ENCODE assay signal across 9 mouse cellular contexts in the genomic region with DNA sequence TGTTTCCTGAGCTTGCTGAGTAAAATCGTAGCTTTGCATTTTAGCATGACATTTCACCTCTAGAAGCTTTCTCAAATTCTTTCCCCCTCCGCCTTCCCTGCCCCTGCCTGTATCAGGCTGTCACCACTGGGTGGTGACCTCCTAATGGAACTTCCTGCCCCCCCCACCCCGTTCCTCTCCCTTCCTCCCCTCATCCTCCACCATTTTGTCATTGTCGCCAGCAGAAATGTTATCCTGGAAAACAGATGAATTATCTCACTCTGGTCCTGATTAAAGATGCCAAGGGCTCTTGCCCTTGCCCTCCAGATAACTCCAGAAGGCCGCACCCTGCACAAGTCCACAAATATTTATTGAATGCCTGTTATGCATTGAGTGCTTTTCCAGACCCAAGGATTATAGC. TPM values are rescaled to one million over a fixed set of nuclear protein-coding genes. Genes with fewer than 3 reads are reported as not detected.
DNase-seq lines count a peak whose midpoint lies in the region; ATAC-seq and TF ChIP-seq lines count a peak whose summit lies in the region.
"Had no signal": no experiment of that assay in that cellular context is flagged by ENCODE, and none has a peak within 500 bp of the region (broad histone marks: within the 10 kb centered on the region; RNA-seq: fewer than 3 reads in every experiment).

No protein-coding gene starts in this region.

- 54% methylated on average over 5 of the region's 5 CpGs for WGBS in forebrain, embryonic 15.5 days
- WGBS in limb, embryonic 15.5 days = 31% methylated on average over 5 of the region's 5 CpGs
- WGBS in midbrain, embryonic 13.5 days = 48% methylated on average over 5 of the region's 5 CpGs
- WGBS in cerebellum, adult 2 months = 70% methylated on average over 5 of the region's 5 CpGs

- no peak overlapping the region for H3K4me2 ChIP-seq in forebrain, embryonic 15.5 days (replicated peaks)
- no peak overlapping the region for H3K4me2 ChIP-seq in limb, embryonic 15.5 days
- H3K4me2 ChIP-seq in midbrain, embryonic 13.5 days (replicated peaks) = no peak overlapping the region

- no peak overlapping the region for H3K9ac ChIP-seq in forebrain, embryonic 15.5 days (replicated peaks)
- no peak overlapping the region for H3K9ac ChIP-seq in limb, embryonic 15.5 days
- H3K9ac ChIP-seq in midbrain, embryonic 13.5 days (replicated peaks) = no peak overlapping the region

- H3K4me3 ChIP-seq in forebrain, embryonic 15.5 days = no peak overlapping the region
- H3K4me3 ChIP-seq in limb, embryonic 15.5 days = no peak overlapping the region
- H3K4me3 ChIP-seq in midbrain, embryonic 13.5 days (replicated peaks) = no peak overlapping the region
- no peak overlapping the region for H3K4me3 ChIP-seq in cerebellum, adult 2 months (replicated peaks; ENCODE audit: insufficient read depth, low read depth, low read length)

- H3K27me3 ChIP-seq in forebrain, embryonic 15.5 days = no peaks in the 10 kb centered on the region
- no peaks in the 10 kb centered on the region for H3K27me3 ChIP-seq in limb, embryonic 15.5 days
- H3K27me3 ChIP-seq in midbrain, embryonic 13.5 days = no peaks in the 10 kb centered on the region
- no peaks in the 10 kb centered on the region for H3K27me3 ChIP-seq in cerebellum, adult 2 months (ENCODE audit: control insufficient read depth, insufficient read depth, low read length)

- no peaks in the 10 kb centered on the region for H3K36me3 ChIP-seq in forebrain, embryonic 15.5 days
- 0 out of 2 replicates have a peak, but pooled peaks cover 5% of the 10 kb centered on the region for H3K36me3 ChIP-seq in limb, embryonic 15.5 days
- peaks cover 12% of the 10 kb centered on the region; the same call in 1 of the 2 replicates for H3K36me3 ChIP-seq in midbrain, embryonic 13.5 days

- peak overlapping the region; percentile 51 for H3K27ac ChIP-seq in forebrain, embryonic 15.5 days (replicated peaks)
- peak overlapping the region; percentile 13; the same call in 1 of the 2 replicates for H3K27ac ChIP-seq in limb, embryonic 15.5 days
- peak overlapping the region; percentile 97 for H3K27ac ChIP-seq in midbrain, embryonic 13.5 days
- H3K27ac ChIP-seq in cerebellum, adult 2 months (ENCODE audit: insufficient read depth, low read length) = no peak overlapping the region

- TF ChIP-seq CTCF in cerebellum, adult 2 months (IDR thresholded peaks at IDR 0.05; ENCODE audit: borderline replicate concordance, insufficient read depth, low read depth, low read length) = no peak

- no peak for TF ChIP-seq POLR2A in cerebellum, adult 2 months (IDR thresholded peaks at IDR 0.05; ENCODE audit: borderline replicate concordance, insufficient read depth, low read length)

- H3K4me1 ChIP-seq in forebrain, embryonic 15.5 days = peaks cover 66% of the 10 kb centered on the region
- H3K4me1 ChIP-seq in limb, embryonic 15.5 days = peaks cover 62% of the 10 kb centered on the region
- H3K4me1 ChIP-seq in midbrain, embryonic 13.5 days (replicated peaks) = peaks cover 97% of the 10 kb centered on the region
- H3K4me1 ChIP-seq in cerebellum, adult 2 months (ENCODE audit: control insufficient read depth, insufficient read depth, low read length) = peaks cover 8% of the 10 kb centered on the region

- DNase-seq in heart, adult 11 months = peak; percentile 88
- DNase-seq in heart, postnatal 25 days (ENCODE audit: low spot score) = no peak
- DNase-seq in T-cell, adult 2 months (ENCODE audit: low spot score) = no peak
- no peak for DNase-seq in cerebellum, adult 2 months
- DNase-seq in left cerebral cortex, adult 8-10 months (ENCODE audit: low spot score in 2 of 2) = no peak
- DNase-seq: gastrocnemius, postnatal 14 days had no signal

- ATAC-seq in forebrain, embryonic 15.5 days (replicated peaks) = no peak
- ATAC-seq in limb, embryonic 15.5 days (ENCODE audit: insufficient number of reproducible peaks, low FRiP score, low TSS enrichment, low read depth) = no peak
- no peak for ATAC-seq in midbrain, embryonic 13.5 days

- intact Hi-C loops in heart, postnatal 25 days (cut with DNase I) = loop anchor here (5.0 kb wide), 2 partner anchors 57 to 177 kb away; a partner anchor contains a TSS

- no peaks in the 10 kb centered on the region for H3K9me3 ChIP-seq in forebrain, embryonic 15.5 days
- H3K9me3 ChIP-seq in limb, embryonic 15.5 days = no peaks in the 10 kb centered on the region
- no peaks in the 10 kb centered on the region for H3K9me3 ChIP-seq in midbrain, embryonic 13.5 days

RNA-seq across cellular contexts. Expression of a gene that starts 57.0 kb away (rescaled TPM):
- 1 to 10 TPM; 5.0 to 8.0 TPM for total RNA-seq in heart, postnatal 25 days (2021)
- 4.5 and 5.0 TPM in 2 replicates for polyA plus RNA-seq in forebrain, embryonic 15.5 days (2015; fragmentation: Nextera tagmentation; extraction: Ambion mirVana)
- polyA plus RNA-seq in limb, embryonic 15.5 days (2015; fragmentation: Nextera tagmentation; extraction: Ambion mirVana) = 14.9 and 15.5 TPM in 2 replicates
- polyA plus RNA-seq in midbrain, embryonic 13.5 days (2015; fragmentation: Nextera tagmentation; extraction: Ambion mirVana) = 4.1 and 5.9 TPM in 2 replicates
- polyA plus RNA-seq in cerebellum, adult 2 months (2012; rRNA removed) = 5.7 and 6.9 TPM in 2 replicates
- total RNA-seq in left cerebral cortex, adult 8-10 months (2022) = 1 to 10 TPM; 1.1 to 2.0 (median 1.5) TPM
